Mouse (Mus musculus) testis, adult 2 months (tissue): ENCODE measurements around the gene Fkbpl.

Source experiments
- CTCF ChIP-seq: fragments of 200-500 bp; IDR thresholded peaks from 2 replicates; pipeline ENCODE4 v1.5.1; 2012; ENCODE audit warnings: low read depth, mild to moderate bottlenecking, inconsistent platforms, low read length, moderate library complexity; ENCODE audit not compliant: control insufficient read depth, insufficient read depth, insufficient replicate concordance
- POLR2A ChIP-seq: fragments of 200-500 bp; IDR thresholded peaks from 2 replicates; pipeline ENCODE4 v1.6.1; 2012; ENCODE audit warnings: low read depth, mild to moderate bottlenecking, inconsistent platforms, low read length, moderate library complexity; ENCODE audit not compliant: control insufficient read depth

DNA sequence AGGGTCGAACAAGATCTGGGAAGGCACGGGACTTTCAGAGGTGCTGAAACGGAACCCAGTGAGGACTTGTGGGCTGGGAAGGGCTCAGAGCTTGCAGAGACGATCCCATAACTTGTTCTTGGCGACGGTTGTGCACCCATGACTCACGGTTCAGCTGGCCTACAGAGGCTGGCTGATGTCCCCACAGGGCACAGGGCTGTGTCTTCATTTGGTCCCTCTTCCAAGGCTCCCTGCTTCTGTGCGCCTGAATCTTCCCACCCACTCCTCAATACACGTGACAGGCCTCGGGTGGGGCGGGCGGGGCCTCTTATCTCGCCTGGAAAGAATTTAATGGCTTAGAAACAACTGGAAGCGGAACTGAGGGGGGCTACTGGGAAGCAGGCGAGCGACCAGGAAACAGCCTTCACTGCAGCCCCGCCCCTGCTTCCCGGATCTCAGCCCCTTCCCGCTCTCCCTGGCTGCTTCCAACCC lies 16.6 kb downstream of the Fkbpl start:
- TF ChIP-seq CTCF (no peak), POLR2A (no peak)
